Mouse (Mus musculus) monocyte, adult 5-6 weeks (primary cell): ENCODE results near the gene Gm20604. TPM values are rescaled to one million over a fixed set of nuclear protein-coding genes. Genes with fewer than 3 reads are reported as not detected.

Source experiments
- ATAC-seq: fragments of 153-309, 156-312 bp; replicated peaks from 2 replicates; pipeline ENCODE4 v1.8.0; 2017; ENCODE audit warnings: mild to moderate bottlenecking; ENCODE audit not compliant: low TSS enrichment, insufficient number of reproducible peaks, severe bottlenecking, poor library complexity, low FRiP score
- total RNA-seq: library from RNA; stranded (forward); fragments of 200-1000, 200-491, 200-594 nt; gene quantifications from 3 replicates; pipeline ENCODE4 v1.2.3, GENCODE M21; 2017

Gm20604 gene
- total RNA-seq, 1 experiment from 2014 or later: 2.5 TPM

GRCm38 (mm10) chr12:102696635-102697354, 61.7 kb downstream of the Gm20604 start:
- ATAC-seq: no peak

- 0 out of 2 replicates have a peak, but pooled peaks have one; percentile 42 for ATAC-seq
These were observed 62.9 kb downstream of the Gm20604 start for GRCm38 (mm10) chr12:102695369-102696239.

- ATAC-seq: no peak
These were observed 66.7 kb downstream of the Gm20604 start for GRCm38 (mm10) chr12:102691761-102692160.

Other genes starting within 250 kb of the Gm20604 start
- not detected in 3 replicates for gene Chga, start 203.7 kb downstream of the Gm20604 start, total RNA-seq
- gene Itpk1, start 53.7 kb downstream of the Gm20604 start, total RNA-seq: 21.2 to 31.3 TPM (median 22.5 TPM) in 3 replicates
- 3.3 to 8.5 TPM (median 4.2 TPM) in 3 replicates for gene Moap1, start 15.0 kb downstream of the Gm20604 start, total RNA-seq
- gene Tmem251, start 14.9 kb downstream of the Gm20604 start, total RNA-seq: 15.3 to 22.6 TPM (median 18.9 TPM) in 3 replicates
- gene Gm28051, start 907 bp downstream of the Gm20604 start, total RNA-seq: not detected in 3 replicates
- gene Gon7, start 869 bp downstream of the Gm20604 start, total RNA-seq: 18.9 to 33.7 TPM (median 25.4 TPM) in 3 replicates
- 26.8 to 31.2 TPM (median 27.0 TPM) in 3 replicates for gene Ubr7, start 705 bp downstream of the Gm20604 start, total RNA-seq
- 27.2 to 52.0 TPM (median 37.5 TPM) in 3 replicates for gene Btbd7, start 119.8 kb upstream of the Gm20604 start, total RNA-seq
- not detected in 3 replicates for gene Cox8c, start 140.6 kb upstream of the Gm20604 start, total RNA-seq
- 0.19 TPM in 1 of 3 replicates, not detected in the others for gene Unc79, start 190.2 kb upstream of the Gm20604 start, total RNA-seq